Mouse (Mus musculus): ENCODE measurements around the gene Akap1. TPM values are rescaled to one million over a fixed set of nuclear protein-coding genes. Genes with fewer than 3 reads are reported as not detected.
A peak's percentile ranks its signal among the peaks of the same experiment; 100 is the strongest.

The Akap1 gene
- polyA plus RNA-seq, 1 experiment from 2014 or later = 24.3 TPM

DNA sequence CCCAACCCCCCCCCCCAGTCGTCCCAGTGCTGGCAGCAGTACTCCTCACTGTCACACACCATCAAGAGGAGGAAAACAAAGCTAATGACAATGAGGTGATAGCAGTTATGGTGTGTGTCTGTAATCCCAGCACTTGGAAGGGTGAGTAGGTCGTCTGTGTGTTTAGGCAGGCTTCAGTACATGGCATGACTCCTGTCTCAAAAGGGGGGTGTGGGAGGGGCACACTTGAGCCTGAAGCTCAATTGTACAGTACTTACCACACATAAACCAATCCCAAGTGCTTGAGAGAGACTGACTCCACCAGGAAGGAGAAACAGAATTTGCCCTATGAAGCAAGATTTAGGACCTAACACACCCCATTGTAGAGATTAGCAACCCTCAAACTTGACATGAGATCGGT is 3.3 kb downstream of the Akap1 start:
- ATAC-seq (ENCODE audit: low FRiP score, low TSS enrichment) = no peak
- Histone ChIP-seq H3K4me2 (replicated peaks; ENCODE audit: low read depth, low read length) (no peak overlapping the region), H3K4me1 (ENCODE audit: insufficient read depth, low read length) (peaks cover 39% of the 10 kb centered on the region), H3K4me3 (ENCODE audit: low read length) (no peak overlapping the region), H3K36me3 (ENCODE audit: insufficient read depth, low read length) (no peaks in the 10 kb centered on the region), H3K9me3 (ENCODE audit: low read length) (no peaks in the 10 kb centered on the region), H3K27ac (ENCODE audit: low read length) (no peak overlapping the region), H3K9ac (replicated peaks; ENCODE audit: low read length) (no peak overlapping the region), H3K27me3 (ENCODE audit: insufficient read depth, low read length) (no peaks in the 10 kb centered on the region)
- WGBS = 59% methylated on average over 3 of the region's 3 CpGs

DNA sequence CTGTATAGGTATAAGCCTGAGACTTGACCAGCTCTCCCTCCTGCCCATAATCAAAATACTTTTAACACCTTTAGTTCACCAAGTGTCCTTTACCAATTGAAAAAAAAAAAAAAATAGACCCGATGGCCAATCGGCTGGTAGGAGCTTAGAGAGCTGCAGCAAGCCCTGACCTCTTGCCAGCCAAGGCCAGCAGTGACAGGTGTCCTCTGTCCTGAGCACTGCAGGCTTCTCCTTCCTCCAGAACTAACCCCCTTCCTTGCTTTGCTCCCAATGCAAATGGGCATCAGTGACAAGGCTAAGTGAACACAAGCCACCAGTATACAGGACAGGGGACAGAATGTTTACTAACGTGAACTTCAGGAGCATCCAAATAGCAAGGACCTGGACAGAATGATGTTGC is 3.7 kb downstream of the Akap1 start:
- no peaks in the 10 kb centered on the region for H3K36me3 ChIP-seq (ENCODE audit: insufficient read depth, low read length)
- no peak overlapping the region for H3K4me2 ChIP-seq (replicated peaks; ENCODE audit: low read depth, low read length)
- H3K9me3 ChIP-seq (ENCODE audit: low read length) = no peaks in the 10 kb centered on the region
- H3K4me3 ChIP-seq (ENCODE audit: low read length) = no peak overlapping the region
- peaks cover 43% of the 10 kb centered on the region for H3K4me1 ChIP-seq (ENCODE audit: insufficient read depth, low read length)
- 68% methylated on average over 3 of the region's 3 CpGs for WGBS
- H3K9ac ChIP-seq (replicated peaks; ENCODE audit: low read length) = no peak overlapping the region
- ATAC-seq (ENCODE audit: low FRiP score, low TSS enrichment) = no peak
- H3K27ac ChIP-seq (ENCODE audit: low read length) = no peak overlapping the region
- H3K27me3 ChIP-seq (ENCODE audit: insufficient read depth, low read length) = no peaks in the 10 kb centered on the region

DNA sequence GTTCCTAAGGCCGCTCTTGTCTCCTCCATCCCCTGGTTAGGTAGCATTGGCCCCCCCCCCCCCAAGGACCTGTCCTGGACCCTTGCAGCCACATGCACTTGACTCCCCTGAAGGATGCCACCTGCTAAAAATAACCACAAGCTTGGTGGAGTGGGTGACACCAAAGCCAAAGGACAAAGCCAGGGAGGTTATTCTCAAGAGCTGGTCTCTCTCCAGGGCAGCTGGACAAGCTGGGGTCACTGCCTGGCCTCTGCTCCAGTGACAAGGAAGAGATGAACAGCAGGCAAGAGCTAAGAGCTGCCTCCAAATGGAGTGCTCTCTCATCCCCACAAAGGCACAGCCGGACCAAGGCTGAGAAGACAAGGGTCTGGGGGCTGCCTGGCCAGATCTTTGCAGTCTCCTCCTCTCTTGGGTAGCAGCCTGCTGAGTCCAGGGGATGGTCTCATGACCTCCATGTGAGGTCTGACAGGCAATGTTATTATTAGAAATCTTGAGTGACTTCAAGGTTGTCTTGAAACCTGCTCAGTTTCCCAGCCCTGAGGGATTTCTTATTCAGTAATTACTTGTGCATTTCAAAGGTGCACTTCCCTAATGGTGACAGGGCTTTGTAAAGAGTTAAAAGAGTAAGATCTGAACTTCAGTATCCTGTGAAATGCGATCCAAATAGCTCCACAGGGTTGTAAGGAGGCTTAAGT is 6.9 kb downstream of the Akap1 start:
- Histone ChIP-seq H3K9ac (replicated peaks; ENCODE audit: low read length) (no peak overlapping the region; the same call in 1 of the 2 replicates), H3K4me1 (ENCODE audit: insufficient read depth, low read length) (peaks cover 37% of the 10 kb centered on the region), H3K4me3 (ENCODE audit: low read length) (no peak overlapping the region), H3K4me2 (replicated peaks; ENCODE audit: low read depth, low read length) (no peak overlapping the region), H3K36me3 (ENCODE audit: insufficient read depth, low read length) (no peaks in the 10 kb centered on the region), H3K27me3 (ENCODE audit: insufficient read depth, low read length) (no peaks in the 10 kb centered on the region), H3K9me3 (ENCODE audit: low read length) (no peaks in the 10 kb centered on the region), H3K27ac (ENCODE audit: low read length) (0 out of 2 replicates have a peak overlapping the region, but pooled peaks have one; percentile 34)
- ATAC-seq (ENCODE audit: low FRiP score, low TSS enrichment) = no peak
- 36% methylated on average over 3 of the region's 3 CpGs for WGBS

DNA sequence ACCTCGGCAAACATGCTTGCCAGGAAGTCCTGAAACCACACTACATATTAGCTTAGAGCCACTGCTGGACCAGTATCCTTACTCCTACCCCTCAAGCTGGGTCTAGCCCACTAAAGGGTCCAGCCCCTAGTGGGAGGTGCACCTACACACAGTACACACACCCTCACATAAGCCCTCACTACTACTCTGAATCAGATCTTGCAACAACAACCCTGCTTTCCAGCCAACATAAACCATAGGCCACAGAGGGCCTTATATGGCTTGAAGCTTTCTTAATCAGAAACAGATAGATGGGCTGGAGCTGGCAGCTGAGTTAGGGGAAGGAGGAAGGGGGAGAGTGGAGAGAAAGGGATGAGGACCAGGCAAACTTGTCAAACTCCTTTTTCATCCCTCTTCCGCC is 8.0 kb downstream of the Akap1 start:
- Histone ChIP-seq H3K4me2 (replicated peaks; ENCODE audit: low read depth, low read length) (no peak overlapping the region), H3K9me3 (ENCODE audit: low read length) (no peaks in the 10 kb centered on the region), H3K27me3 (ENCODE audit: insufficient read depth, low read length) (no peaks in the 10 kb centered on the region), H3K9ac (replicated peaks; ENCODE audit: low read length) (no peak overlapping the region), H3K27ac (ENCODE audit: low read length) (0 out of 2 replicates have a peak overlapping the region, but pooled peaks have one; percentile 23), H3K4me3 (ENCODE audit: low read length) (no peak overlapping the region), H3K36me3 (ENCODE audit: insufficient read depth, low read length) (no peaks in the 10 kb centered on the region), H3K4me1 (ENCODE audit: insufficient read depth, low read length) (peaks cover 31% of the 10 kb centered on the region)
- peak; percentile 52 for ATAC-seq (ENCODE audit: low FRiP score, low TSS enrichment)
- 50% methylated on average over 2 of the region's 2 CpGs for WGBS

- H3K4me3 ChIP-seq (ENCODE audit: low read length) = no peak overlapping the region
- 0 out of 2 replicates have a peak overlapping the region, but pooled peaks have one; percentile 23 for H3K27ac ChIP-seq (ENCODE audit: low read length)
- WGBS = 40% methylated on average over 4 of the region's 4 CpGs
- ATAC-seq (ENCODE audit: low FRiP score, low TSS enrichment) = no peak
- H3K27me3 ChIP-seq (ENCODE audit: insufficient read depth, low read length) = no peaks in the 10 kb centered on the region
- H3K4me2 ChIP-seq (replicated peaks; ENCODE audit: low read depth, low read length) = no peak overlapping the region
- H3K4me1 ChIP-seq (ENCODE audit: insufficient read depth, low read length) = peaks cover 29% of the 10 kb centered on the region
- no peaks in the 10 kb centered on the region for H3K9me3 ChIP-seq (ENCODE audit: low read length)
- H3K9ac ChIP-seq (replicated peaks; ENCODE audit: low read length) = no peak overlapping the region
- H3K36me3 ChIP-seq (ENCODE audit: insufficient read depth, low read length) = no peaks in the 10 kb centered on the region
Measured at GRCm38 (mm10) chr11:88855795-88856194, 8.6 kb downstream of the Akap1 start.

GRCm38 (mm10) chr11:88853588-88853987 is 10.8 kb downstream of the Akap1 start:
- no peak for ATAC-seq (ENCODE audit: low FRiP score, low TSS enrichment)
- Histone ChIP-seq H3K27ac (ENCODE audit: low read length) (no peak overlapping the region), H3K36me3 (ENCODE audit: insufficient read depth, low read length) (no peaks in the 10 kb centered on the region), H3K4me1 (ENCODE audit: insufficient read depth, low read length) (peaks cover 38% of the 10 kb centered on the region), H3K4me3 (ENCODE audit: low read length) (no peak overlapping the region), H3K9ac (replicated peaks; ENCODE audit: low read length) (no peak overlapping the region), H3K4me2 (replicated peaks; ENCODE audit: low read depth, low read length) (no peak overlapping the region), H3K9me3 (ENCODE audit: low read length) (no peaks in the 10 kb centered on the region), H3K27me3 (ENCODE audit: insufficient read depth, low read length) (no peaks in the 10 kb centered on the region)
- WGBS = 98% methylated on average over 2 of the region's 2 CpGs

DNA sequence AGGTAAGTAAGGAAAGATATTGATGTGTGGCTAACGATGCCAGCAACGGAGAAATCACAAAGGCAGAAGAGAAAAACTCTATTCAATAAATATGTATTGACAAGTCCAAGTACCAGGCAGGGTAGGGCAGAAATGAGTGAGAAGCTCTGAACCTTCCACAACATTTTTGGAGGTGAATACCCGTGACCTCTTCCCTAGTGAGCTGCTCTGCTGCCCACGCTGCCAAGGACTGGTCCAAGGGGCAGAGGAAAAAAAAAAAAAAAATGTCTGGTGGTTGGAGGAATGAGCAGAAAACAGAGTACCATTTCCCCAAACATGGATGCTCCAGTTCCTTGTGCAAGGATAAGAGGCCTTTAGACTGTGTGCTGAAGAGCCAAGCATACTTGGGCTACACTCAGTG is 11.6 kb downstream of the Akap1 start:
- Histone ChIP-seq H3K9me3 (ENCODE audit: low read length) (no peaks in the 10 kb centered on the region), H3K4me2 (replicated peaks; ENCODE audit: low read depth, low read length) (no peak overlapping the region), H3K9ac (replicated peaks; ENCODE audit: low read length) (no peak overlapping the region), H3K4me1 (ENCODE audit: insufficient read depth, low read length) (peaks cover 45% of the 10 kb centered on the region), H3K27me3 (ENCODE audit: insufficient read depth, low read length) (no peaks in the 10 kb centered on the region), H3K36me3 (ENCODE audit: insufficient read depth, low read length) (no peaks in the 10 kb centered on the region), H3K27ac (ENCODE audit: low read length) (no peak overlapping the region), H3K4me3 (ENCODE audit: low read length) (no peak overlapping the region)
- ATAC-seq (ENCODE audit: low FRiP score, low TSS enrichment) = no peak
- 94% methylated on average over 4 of the region's 4 CpGs for WGBS

DNA sequence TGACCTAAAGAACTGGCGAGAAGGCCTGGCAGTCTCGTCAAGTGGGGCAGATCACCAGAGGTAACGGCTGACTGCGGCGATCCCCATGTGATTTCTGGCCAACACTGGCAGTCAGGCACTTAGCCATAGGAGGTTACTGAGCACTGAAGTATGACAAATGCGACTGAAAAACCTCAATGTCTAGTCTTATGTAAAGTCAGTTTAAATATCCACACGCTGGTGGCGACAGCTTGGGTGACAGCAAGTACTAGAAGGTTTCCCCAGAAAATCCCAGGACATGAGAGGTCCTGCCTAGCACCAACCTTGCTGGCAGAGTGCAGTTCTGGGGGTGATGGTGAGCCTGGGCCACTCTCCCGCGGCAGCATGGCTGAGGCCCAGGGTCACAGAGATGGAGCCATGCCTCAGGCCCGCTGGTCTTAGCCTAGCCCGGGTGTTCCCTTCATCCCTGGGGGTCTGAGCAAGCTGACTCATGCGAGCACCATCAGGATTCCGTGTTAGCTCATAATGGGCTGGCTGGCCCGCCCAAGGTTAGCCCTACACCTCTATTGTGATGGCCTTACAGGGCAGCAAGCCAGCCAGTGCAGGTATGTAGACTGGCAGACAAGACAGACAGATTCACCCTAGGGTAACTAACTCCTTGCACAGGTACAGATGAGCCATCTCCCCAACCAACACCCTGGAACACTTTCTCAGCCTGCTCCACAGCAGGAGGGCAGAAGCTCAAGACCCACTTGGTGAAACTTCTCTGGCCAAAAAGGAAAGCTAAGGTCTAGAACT is 13.1 kb downstream of the Akap1 start:
- Histone ChIP-seq H3K4me1 (ENCODE audit: insufficient read depth, low read length) (peaks cover 37% of the 10 kb centered on the region), H3K27me3 (ENCODE audit: insufficient read depth, low read length) (no peaks in the 10 kb centered on the region), H3K4me2 (replicated peaks; ENCODE audit: low read depth, low read length) (no peak overlapping the region), H3K4me3 (ENCODE audit: low read length) (no peak overlapping the region), H3K9me3 (ENCODE audit: low read length) (no peaks in the 10 kb centered on the region), H3K27ac (ENCODE audit: low read length) (no peak overlapping the region), H3K9ac (replicated peaks; ENCODE audit: low read length) (0 out of 2 replicates have a peak overlapping the region, but pooled peaks have one; percentile 5), H3K36me3 (ENCODE audit: insufficient read depth, low read length) (no peaks in the 10 kb centered on the region)
- ATAC-seq (ENCODE audit: low FRiP score, low TSS enrichment) = no peak
- WGBS = 74% methylated on average over 15 of the region's 15 CpGs

DNA sequence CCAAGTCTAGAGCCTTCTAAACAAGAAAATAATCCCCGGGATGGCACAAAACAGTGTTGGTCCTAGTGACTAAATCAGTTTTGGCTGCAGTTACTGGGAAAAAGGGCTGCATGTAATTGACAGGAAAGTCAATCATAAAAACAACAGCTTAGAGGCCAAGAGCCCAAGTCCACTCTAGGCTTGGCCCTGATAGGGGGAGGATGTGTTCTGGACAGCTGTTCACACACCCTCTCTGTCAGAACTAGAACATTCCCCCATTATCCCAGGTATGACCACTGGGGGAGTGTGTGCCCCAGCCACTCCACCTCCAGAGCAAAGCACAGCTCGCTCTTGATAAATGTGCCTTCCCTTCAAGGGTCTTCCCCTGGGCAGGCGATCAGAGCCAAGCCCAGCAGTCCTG is 14.7 kb downstream of the Akap1 start:
- H3K27ac ChIP-seq (ENCODE audit: low read length) = peak overlapping the region; percentile 16; the same call in 1 of the 2 replicates
- ATAC-seq (ENCODE audit: low FRiP score, low TSS enrichment) = peak; percentile 25; the same call in 1 of the 2 replicates
- WGBS = 54% methylated on average over 3 of the region's 3 CpGs

GRCm38 (mm10) chr11:88849284-88849683 is 15.1 kb downstream of the Akap1 start:
- Histone ChIP-seq H3K4me2 (replicated peaks; ENCODE audit: low read depth, low read length) (no peak overlapping the region), H3K36me3 (ENCODE audit: insufficient read depth, low read length) (peaks cover 14% of the 10 kb centered on the region), H3K27ac (ENCODE audit: low read length) (peak overlapping the region; percentile 5; the same call in 1 of the 2 replicates), H3K27me3 (ENCODE audit: insufficient read depth, low read length) (no peaks in the 10 kb centered on the region), H3K4me1 (ENCODE audit: insufficient read depth, low read length) (peaks cover 30% of the 10 kb centered on the region), H3K4me3 (ENCODE audit: low read length) (no peak overlapping the region), H3K9ac (replicated peaks; ENCODE audit: low read length) (0 out of 2 replicates have a peak overlapping the region, but pooled peaks have one; percentile 35), H3K9me3 (ENCODE audit: low read length) (no peaks in the 10 kb centered on the region)
- ATAC-seq (ENCODE audit: low FRiP score, low TSS enrichment) = no peak
- WGBS = 68% methylated on average over 8 of the region's 8 CpGs

More for the DNA sequence above, 14.7 kb downstream of the Akap1 start:
- Histone ChIP-seq H3K36me3 (ENCODE audit: insufficient read depth, low read length) (peaks cover 10% of the 10 kb centered on the region), H3K4me2 (replicated peaks; ENCODE audit: low read depth, low read length) (no peak overlapping the region), H3K9me3 (ENCODE audit: low read length) (no peaks in the 10 kb centered on the region), H3K4me3 (ENCODE audit: low read length) (no peak overlapping the region), H3K27me3 (ENCODE audit: insufficient read depth, low read length) (no peaks in the 10 kb centered on the region), H3K9ac (replicated peaks; ENCODE audit: low read length) (peak overlapping the region; percentile 33; the same call in 1 of the 2 replicates), H3K4me1 (ENCODE audit: insufficient read depth, low read length) (peaks cover 30% of the 10 kb centered on the region)

Measured in kidney, embryonic 16.5 days (tissue).